Mouse (Mus musculus): ENCODE results near the gene Gpatch11.
A peak's percentile ranks its signal among the peaks of the same experiment; 100 is the strongest.
"Not testable (repeated sequence)": the region's sequence is repeated elsewhere in the genome, so short reads cannot be mapped to it uniquely, and the experiment has no call there.

Gpatch11 gene

GRCm38 (mm10) chr17:78834856-78835835 lies at the start of gene Gpatch11, which contains the start of gene Heatr5b:
TSS of gene Gpatch11 (plus strand) at chr17:78835567.
TSS of gene Heatr5b (minus strand) at chr17:78835364.
- DNase-seq (ENCODE audit: low spot score), result peak; percentile 99

GRCm38 (mm10) chr17:78788273-78788672 lies 47.1 kb upstream of the Gpatch11 start:
- not testable (repeated sequence) for DNase-seq (ENCODE audit: low spot score)

- DNase-seq (ENCODE audit: low spot score), result no peak
Measured at GRCm38 (mm10) chr17:78791068-78791689, 44.2 kb upstream of the Gpatch11 start.

- no peak for DNase-seq (ENCODE audit: low spot score)
Measured at GRCm38 (mm10) chr17:78791690-78792070, 43.7 kb upstream of the Gpatch11 start.

- DNase-seq (ENCODE audit: low spot score), result no peak
Measured at GRCm38 (mm10) chr17:78792122-78792521, 43.2 kb upstream of the Gpatch11 start.

GRCm38 (mm10) chr17:78794390-78794789 lies 41.0 kb upstream of the Gpatch11 start:
- no peak for DNase-seq (ENCODE audit: low spot score)

- DNase-seq (ENCODE audit: low spot score), result no peak
Measured at GRCm38 (mm10) chr17:78797222-78797621, 38.1 kb upstream of the Gpatch11 start.

- peak; percentile 34 for DNase-seq (ENCODE audit: low spot score)
Measured at GRCm38 (mm10) chr17:78809019-78809418, 26.3 kb upstream of the Gpatch11 start.

GRCm38 (mm10) chr17:78809582-78809981 lies 25.8 kb upstream of the Gpatch11 start:
- DNase-seq (ENCODE audit: low spot score), result no peak

GRCm38 (mm10) chr17:78824346-78824745 lies 11.0 kb upstream of the Gpatch11 start:
- DNase-seq (ENCODE audit: low spot score), result no peak

GRCm38 (mm10) chr17:78836056-78836455 lies 689 bp downstream of the Gpatch11 start:
- DNase-seq (ENCODE audit: low spot score), result peak; percentile 41

GRCm38 (mm10) chr17:78842271-78842928 lies 7.0 kb downstream of the Gpatch11 start:
- no peak for DNase-seq (ENCODE audit: low spot score)

- DNase-seq (ENCODE audit: low spot score), result no peak
Measured at GRCm38 (mm10) chr17:78856243-78856642, 20.9 kb downstream of the Gpatch11 start.

GRCm38 (mm10) chr17:78873886-78874285 lies 38.5 kb downstream of the Gpatch11 start:
- DNase-seq (ENCODE audit: low spot score), result no peak

- no peak for DNase-seq (ENCODE audit: low spot score)
Measured at GRCm38 (mm10) chr17:78881878-78882304, 46.5 kb downstream of the Gpatch11 start.

GRCm38 (mm10) chr17:78882401-78883112 lies 47.2 kb downstream of the Gpatch11 start, which contains the start of gene Eif2ak2:
TSS of gene Eif2ak2 (minus strand) at chr17:78882573.
- peak; percentile 73 for DNase-seq (ENCODE audit: low spot score)

GRCm38 (mm10) chr17:78883291-78883690 lies 47.9 kb downstream of the Gpatch11 start:
- DNase-seq (ENCODE audit: low spot score), result no peak

GRCm38 (mm10) chr17:78885286-78886065 lies 50.1 kb downstream of the Gpatch11 start:
- DNase-seq (ENCODE audit: low spot score), result no peak

GRCm38 (mm10) chr17:78888554-78888953 lies 53.2 kb downstream of the Gpatch11 start:
- no peak for DNase-seq (ENCODE audit: low spot score)

GRCm38 (mm10) chr17:78889184-78889583 lies 53.8 kb downstream of the Gpatch11 start:
- no peak for DNase-seq (ENCODE audit: low spot score)

- DNase-seq (ENCODE audit: low spot score), result no peak
Measured at GRCm38 (mm10) chr17:78891020-78891419, 55.7 kb downstream of the Gpatch11 start.
